Mouse (Mus musculus) urinary bladder, postnatal 0 days (tissue): ENCODE results near the gene Olfr1353. TPM values are rescaled to one million over a fixed set of nuclear protein-coding genes. Genes with fewer than 3 reads are reported as not detected.

Source experiments
- polyA plus RNA-seq: library from polyadenylated mRNA; unstranded; fragments of >200 nt; fragmentation: Nextera tagmentation; extraction: Ambion mirVana; gene quantifications from 2 replicates; pipeline ENCODE4 v1.2.1, GENCODE M21; 2015

Olfr1353 gene
- polyA plus RNA-seq: not detected in 2 replicates

DNA sequence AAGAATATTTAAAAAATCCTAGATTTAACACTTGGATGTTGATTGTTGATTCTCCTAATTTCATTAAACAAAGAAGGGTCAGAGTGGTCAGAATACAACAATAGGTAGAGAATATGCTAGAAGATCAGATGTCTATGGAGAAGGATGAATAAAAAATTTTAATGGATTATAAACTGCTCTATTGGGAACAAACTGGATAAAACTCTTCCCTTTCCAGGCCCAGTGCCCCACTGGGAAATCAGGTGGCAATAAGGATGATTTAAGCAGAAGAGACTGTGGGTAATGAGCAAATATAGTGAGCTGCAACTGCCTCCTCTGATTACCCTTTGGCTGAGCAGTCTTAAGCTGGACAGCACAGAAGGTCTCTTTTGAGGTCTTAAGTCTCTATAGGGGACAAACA is at the start of gene Olfr1353:
Olfr1353 (plus strand) TSS at position 301 of the 400 bp plus-strand sequence.

DNA sequence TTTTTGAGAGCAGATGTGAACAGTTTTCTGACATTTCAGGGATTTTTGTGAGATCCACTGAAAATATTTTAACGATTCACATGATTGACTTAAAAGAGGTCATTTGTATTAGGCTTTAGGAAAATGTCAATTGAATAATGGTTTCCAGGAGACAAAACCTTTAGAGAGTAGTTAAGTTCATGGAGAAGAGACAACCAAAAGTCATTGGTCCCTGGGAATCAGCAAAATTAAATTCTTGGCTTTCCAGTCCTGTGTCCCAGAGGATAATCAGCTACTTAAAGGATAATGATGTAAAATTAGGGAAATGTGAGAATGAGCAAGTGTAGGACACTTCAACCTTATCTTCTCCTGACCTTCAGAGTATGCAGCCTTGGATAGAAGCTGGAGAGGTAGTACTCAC is 12.8 kb upstream of the Olfr1353 start, which contains the start of gene Olfr8:
Olfr8 (plus strand) TSS at position 301 of the 400 bp plus-strand sequence.

DNA sequence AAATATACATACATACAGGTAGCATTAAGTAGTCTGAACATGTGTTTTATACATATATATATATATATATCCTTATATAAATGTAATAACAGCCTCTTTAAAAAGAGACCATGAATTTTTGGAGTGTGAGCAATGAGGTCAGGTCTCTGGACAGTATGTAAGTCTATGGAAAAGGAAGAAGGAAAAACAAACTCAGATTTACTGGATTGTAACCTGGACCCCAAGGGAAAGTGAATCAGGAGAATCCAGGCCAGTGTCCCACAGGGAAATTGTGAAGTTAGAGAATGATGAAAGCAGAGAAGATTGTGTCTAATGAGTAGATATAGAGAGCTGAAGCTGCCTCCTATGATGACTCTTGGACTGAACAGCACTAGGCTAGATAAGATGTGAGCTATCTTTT is 17.6 kb downstream of the Olfr1353 start, which contains the start of gene Olfr1352:
Olfr1352 (plus strand) TSS at position 301 of the 400 bp plus-strand sequence.

DNA sequence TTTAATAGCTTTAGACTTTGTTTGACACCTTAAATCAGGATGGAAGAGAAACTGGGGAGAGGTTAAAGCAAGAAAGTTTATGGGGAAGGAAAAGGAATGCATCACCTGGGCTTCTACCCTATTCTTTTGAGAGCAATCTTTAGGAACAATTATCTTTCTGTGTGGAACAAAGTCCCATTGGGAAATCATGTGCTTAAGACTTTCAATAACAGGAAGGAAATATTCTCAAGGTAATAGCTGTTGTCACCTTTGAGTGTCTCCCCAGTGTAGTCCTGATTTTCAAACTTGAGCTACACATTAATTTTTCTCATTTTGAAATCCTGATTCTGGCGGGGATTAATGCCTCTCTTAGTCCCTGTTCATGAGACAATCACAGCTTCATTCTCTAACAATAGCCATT is 49.1 kb downstream of the Olfr1353 start, which contains the start of gene Olfr1351:
Olfr1351 (plus strand) TSS at position 301 of the 400 bp plus-strand sequence.

Other genes with a start within 250 kb of the Olfr1353 start
- gene Casp14, start 245.0 kb upstream of the Olfr1353 start, polyA plus RNA-seq: 0.22 and 0.41 TPM in 2 replicates
- 0.08 TPM in 1 of 2 replicates, not detected in the other for gene Ccdc105, start 210.2 kb upstream of the Olfr1353 start, polyA plus RNA-seq
- 1.5 and 2.8 TPM in 2 replicates for gene Slc1a6, start 182.8 kb upstream of the Olfr1353 start, polyA plus RNA-seq
- gene Olfr1356, start 111.1 kb upstream of the Olfr1353 start, polyA plus RNA-seq: not detected in 2 replicates
- not detected in 2 replicates for gene Olfr1355, start 87.8 kb upstream of the Olfr1353 start, polyA plus RNA-seq
- not detected in 2 replicates for gene Olfr1354, start 50.1 kb upstream of the Olfr1353 start, polyA plus RNA-seq
- gene Olfr8, start 12.7 kb upstream of the Olfr1353 start, polyA plus RNA-seq: not detected in 2 replicates
- not detected in 2 replicates for gene Olfr1352, start 17.7 kb downstream of the Olfr1353 start, polyA plus RNA-seq
- not detected in 2 replicates for gene Olfr1351, start 49.2 kb downstream of the Olfr1353 start, polyA plus RNA-seq
- gene Olfr57, start 65.4 kb downstream of the Olfr1353 start, polyA plus RNA-seq: 0.11 TPM in 1 of 2 replicates, not detected in the other
- 18.0 and 21.4 TPM in 2 replicates for gene 2610008E11Rik, start 134.3 kb downstream of the Olfr1353 start, polyA plus RNA-seq
- not detected in 2 replicates for gene Vmn2r80, start 185.5 kb downstream of the Olfr1353 start, polyA plus RNA-seq